Mouse (Mus musculus): ENCODE data around the gene Orc2.

Gene Orc2

GRCm38 (mm10) chr1:58504577-58505254, at the start of gene Orc2:
Orc2 (minus strand) TSS chr1:58505109.
- peak; percentile 71 to 87 for DNase-seq (ENCODE audit: low spot score in 2 of 2)

- DNase-seq (ENCODE audit: low spot score in 2 of 2), result no peak
These were observed 36.5 kb upstream of the Orc2 start for GRCm38 (mm10) chr1:58541386-58541785.

GRCm38 (mm10) chr1:58507249-58507648, 2.3 kb upstream of the Orc2 start:
- no peak for DNase-seq (ENCODE audit: low spot score in 2 of 2)

- no peak for DNase-seq (ENCODE audit: low spot score in 2 of 2)
These were observed 1.0 kb downstream of the Orc2 start for GRCm38 (mm10) chr1:58503793-58504370.

- no peak for DNase-seq (ENCODE audit: low spot score in 2 of 2)
These were observed 1.8 kb downstream of the Orc2 start for GRCm38 (mm10) chr1:58503134-58503533.

GRCm38 (mm10) chr1:58498758-58499157, 6.2 kb downstream of the Orc2 start:
- no peak for DNase-seq (ENCODE audit: low spot score in 2 of 2)

GRCm38 (mm10) chr1:58497678-58498077, 7.2 kb downstream of the Orc2 start:
- DNase-seq (ENCODE audit: low spot score in 2 of 2), result no peak

- no peak for DNase-seq (ENCODE audit: low spot score in 2 of 2)
These were observed 9.3 kb downstream of the Orc2 start for GRCm38 (mm10) chr1:58495603-58496002.

GRCm38 (mm10) chr1:58482647-58483046, 22.3 kb downstream of the Orc2 start:
- DNase-seq (ENCODE audit: low spot score in 2 of 2), result no peak

GRCm38 (mm10) chr1:58475662-58476061, 29.2 kb downstream of the Orc2 start:
- no peak for DNase-seq (ENCODE audit: low spot score in 2 of 2)

GRCm38 (mm10) chr1:58465561-58465960, 39.3 kb downstream of the Orc2 start:
- no peak for DNase-seq (ENCODE audit: low spot score in 2 of 2)

- DNase-seq (ENCODE audit: low spot score in 2 of 2), result no peak
These were observed 39.9 kb downstream of the Orc2 start for GRCm38 (mm10) chr1:58465042-58465441.

GRCm38 (mm10) chr1:58463935-58464334, 41.0 kb downstream of the Orc2 start:
- no peak for DNase-seq (ENCODE audit: low spot score in 2 of 2)

- no peak for DNase-seq (ENCODE audit: low spot score in 2 of 2)
These were observed 44.3 kb downstream of the Orc2 start for GRCm38 (mm10) chr1:58460566-58460965.

- no peak for DNase-seq (ENCODE audit: low spot score in 2 of 2)
These were observed 46.0 kb downstream of the Orc2 start for GRCm38 (mm10) chr1:58458867-58459266.

- DNase-seq (ENCODE audit: low spot score in 2 of 2), result no peak
These were observed 46.7 kb downstream of the Orc2 start for GRCm38 (mm10) chr1:58458175-58458574.

- DNase-seq (ENCODE audit: low spot score in 2 of 2), result no peak
These were observed 50.6 kb downstream of the Orc2 start for GRCm38 (mm10) chr1:58454316-58454715.

GRCm38 (mm10) chr1:58448396-58448795, 56.5 kb downstream of the Orc2 start:
- DNase-seq (ENCODE audit: low spot score in 2 of 2), result no peak

- no peak for DNase-seq (ENCODE audit: low spot score in 2 of 2)
These were observed 57.1 kb downstream of the Orc2 start for GRCm38 (mm10) chr1:58447766-58448165.

GRCm38 (mm10) chr1:58445861-58446260, 59.0 kb downstream of the Orc2 start:
- no peak for DNase-seq (ENCODE audit: low spot score in 2 of 2)

- peak; percentile 67 to 75 for DNase-seq (ENCODE audit: low spot score in 2 of 2)
These were observed 59.7 kb downstream of the Orc2 start, which contains the start of the genes Nif3l1 and Ppil3 for GRCm38 (mm10) chr1:58445143-58445722. Nif3l1 (plus strand) TSS chr1:58445151. Ppil3 (minus strand) TSS chr1:58445486.

- no peak for DNase-seq (ENCODE audit: low spot score in 2 of 2)
These were observed 60.2 kb downstream of the Orc2 start for GRCm38 (mm10) chr1:58444691-58445090.

- no peak for DNase-seq (ENCODE audit: low spot score in 2 of 2)
These were observed 80.4 kb downstream of the Orc2 start for GRCm38 (mm10) chr1:58424551-58424950.

Data from cerebellum, postnatal 4 days (tissue).